31 mouse cellular contexts compared by ENCODE assay signal in the genomic region with DNA sequence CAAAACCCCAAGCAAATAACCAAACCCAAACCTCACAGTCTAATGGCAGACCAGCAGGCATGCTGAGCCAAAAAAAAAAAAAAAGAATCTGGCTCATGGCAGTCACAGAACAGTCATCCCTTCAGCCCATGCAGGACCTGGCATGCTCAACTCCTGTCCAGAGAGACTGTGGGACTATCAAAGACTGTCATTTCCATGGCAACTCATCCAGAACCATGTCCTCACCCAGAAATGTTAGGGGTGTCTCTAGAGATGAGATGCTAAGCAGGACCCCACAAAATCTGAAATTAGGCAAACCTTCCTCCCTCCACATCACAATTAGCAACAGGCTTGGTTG. TPM values are rescaled to one million over a fixed set of nuclear protein-coding genes. Genes with fewer than 3 reads are reported as not detected.
DNase-seq lines count a peak whose midpoint lies in the region; ATAC-seq and TF ChIP-seq lines count a peak whose summit lies in the region.
"Had no signal": no experiment of that assay in that cellular context is flagged by ENCODE, and none has a peak within 500 bp of the region (broad histone marks: within the 10 kb centered on the region; RNA-seq: fewer than 3 reads in every experiment).

No protein-coding gene starts in this region.

- TF ChIP-seq CTCF in hindbrain, postnatal 0 days (IDR thresholded peaks at IDR 0.05; ENCODE audit: low read depth): no peak

- no peaks in the 10 kb centered on the region for H3K4me1 ChIP-seq in hindbrain, postnatal 0 days (ENCODE audit: insufficient read depth, low read length)
- no peaks in the 10 kb centered on the region for H3K4me1 ChIP-seq in hindbrain, embryonic 10.5 days (replicated peaks)
- H3K4me1 ChIP-seq: embryonic facial prominence, embryonic 12.5 days; embryonic facial prominence, embryonic 15.5 days had no signal

- ATAC-seq in cerebellum, adult (ENCODE audit: insufficient number of reproducible peaks, low FRiP score, low TSS enrichment): peak; percentile 43; the same call in 1 of the 2 replicates
- peak; percentile 64 for ATAC-seq in hindbrain, postnatal 0 days
- ATAC-seq: activated CD4-positive, CD25-positive, alpha-beta regulatory T cell, adult 4 months; forebrain, embryonic 14.5 days; intestine, postnatal 0 days had no signal

- no peak overlapping the region for H3K9ac ChIP-seq in hindbrain, postnatal 0 days (replicated peaks; ENCODE audit: low read length)
- H3K9ac ChIP-seq: embryonic facial prominence, embryonic 12.5 days; embryonic facial prominence, embryonic 15.5 days; hindbrain, embryonic 14.5 days had no signal

- intact Hi-C loops in heart, postnatal 14 days (cut with DNase I): no loop called here

- no peak overlapping the region for H3K4me3 ChIP-seq in hindbrain, postnatal 0 days (ENCODE audit: low read length)
- no peak overlapping the region for H3K4me3 ChIP-seq in hindbrain, embryonic 10.5 days
- H3K4me3 ChIP-seq: embryonic facial prominence, embryonic 12.5 days; embryonic facial prominence, embryonic 15.5 days; gastrocnemius, adult 2 months had no signal

- no peak overlapping the region for H3K27ac ChIP-seq in hindbrain, postnatal 0 days
- H3K27ac ChIP-seq in hindbrain, embryonic 10.5 days: no peak overlapping the region
- H3K27ac ChIP-seq: embryonic facial prominence, embryonic 12.5 days; embryonic facial prominence, embryonic 15.5 days; gastrocnemius, adult 2 months; hindbrain, embryonic 14.5 days had no signal

- H3K36me3 ChIP-seq in hindbrain, postnatal 0 days (ENCODE audit: insufficient read depth, low read length): no peaks in the 10 kb centered on the region
- H3K36me3 ChIP-seq in hindbrain, embryonic 10.5 days: no peaks in the 10 kb centered on the region
- H3K36me3 ChIP-seq: embryonic facial prominence, embryonic 12.5 days; embryonic facial prominence, embryonic 15.5 days; G1E had no signal

- no peaks in the 10 kb centered on the region for H3K9me3 ChIP-seq in hindbrain, postnatal 0 days (ENCODE audit: low read length)
- H3K9me3 ChIP-seq in hindbrain, embryonic 10.5 days: no peaks in the 10 kb centered on the region
- H3K9me3 ChIP-seq: embryonic facial prominence, embryonic 12.5 days; embryonic facial prominence, embryonic 15.5 days; G1E had no signal

- no peak for DNase-seq in cerebellum, postnatal 4 days (ENCODE audit: low spot score in 2 of 2)
- DNase-seq in cerebellum, adult 9-10 months: peak; percentile 34
- DNase-seq in cerebellum, adult 8-10 months: no peak
- DNase-seq in hindbrain, postnatal 0 days (ENCODE audit: low spot score): no peak
- DNase-seq in hindbrain, embryonic 10.5 days (ENCODE audit: low spot score): no peak
- no peak for DNase-seq in heart, postnatal 14 days
- DNase-seq in frontal cortex, postnatal 25 days (ENCODE audit: low spot score in 2 of 2): no peak
- DNase-seq: adrenal gland, adult 8-10 months; B cell, adult 2 months; gastrocnemius, postnatal 14 days; heart, adult 11 months; heart, postnatal 36 days had no signal

- no peak overlapping the region for H3K4me2 ChIP-seq in hindbrain, postnatal 0 days (ENCODE audit: low read depth, low read length)
- H3K4me2 ChIP-seq: embryonic facial prominence, embryonic 12.5 days; embryonic facial prominence, embryonic 15.5 days; heart, embryonic 11.5 days; hindbrain, embryonic 14.5 days had no signal

- no peaks in the 10 kb centered on the region for H3K27me3 ChIP-seq in hindbrain, postnatal 0 days (ENCODE audit: insufficient read depth, low read length)
- no peaks in the 10 kb centered on the region for H3K27me3 ChIP-seq in hindbrain, embryonic 10.5 days (ENCODE audit: insufficient read depth, poor library complexity, severe bottlenecking)
- H3K27me3 ChIP-seq: embryonic facial prominence, embryonic 12.5 days; embryonic facial prominence, embryonic 15.5 days had no signal

RNA-seq across cellular contexts. Expression of a gene that starts 14.1 kb away (rescaled TPM):
- not detected in 2 replicates for total RNA-seq in hindbrain, postnatal 0 days (2014; rRNA removed)
- polyA plus RNA-seq in hindbrain, postnatal 0 days (2015; fragmentation: Nextera tagmentation; extraction: Ambion mirVana): not detected in 2 replicates
- polyA plus RNA-seq in hindbrain, embryonic 10.5 days (2016; fragmentation: Nextera tagmentation; extraction: Ambion mirVana): not detected in 2 replicates
- under 1 TPM; 0.69 to 1.00 TPM for total RNA-seq in heart, postnatal 14 days (2021)
- total RNA-seq: CH12.LX; common myeloid progenitor, adult 5-6 weeks had no signal
- polyA plus RNA-seq: activated CD4-positive, CD25-positive, alpha-beta regulatory T cell, adult 4 months; cerebellum, adult 2 months; embryonic facial prominence, embryonic 12.5 days; embryonic facial prominence, embryonic 15.5 days; forebrain, embryonic 11.5 days; forebrain, embryonic 14.5 days; G1E; heart, embryonic 11.5 days; heart, embryonic 14.5 days; heart, postnatal 0 days; hindbrain, embryonic 11.5 days; hindbrain, embryonic 14.5 days; intestine, embryonic 14.5 days; intestine, postnatal 0 days; kidney, embryonic 14.5 days had no signal
